Mouse (Mus musculus) cerebellum, postnatal 36 days (tissue): ENCODE measurements at regions not wholly inside any gene's neighbourhood (a gene's known extent, or its start where the extent isn't known, plus 50 kb on each side); places are given as distances from the start of the nearest gene placed in this dataset.

Experiments
- DNase-seq, 2 experiments: peaks; one replicate each; pipeline ENCODE4 v3.0.0; 2021 to 2022; ENCODE audit warnings: mixed read lengths in 2 of 2

GRCm38 (mm10) chr15:6934564-6934980 lies 59.8 kb upstream of the Osmr start:
- DNase-seq: no peak

- DNase-seq: no peak
Observed at GRCm38 (mm10) chr15:6941491-6941890, 66.7 kb upstream of the Osmr start.

- no peak for DNase-seq
Observed at GRCm38 (mm10) chr15:6949236-6949635, 74.5 kb upstream of the Osmr start.

- DNase-seq: no peak
Observed at GRCm38 (mm10) chr15:6949686-6950085, 74.9 kb upstream of the Osmr start.

GRCm38 (mm10) chr15:6950503-6950902 lies 75.7 kb upstream of the Osmr start:
- DNase-seq: no peak

GRCm38 (mm10) chr15:6953556-6953955 lies 78.8 kb upstream of the Osmr start:
- DNase-seq: no peak

GRCm38 (mm10) chr15:6953970-6954791 lies 79.4 kb upstream of the Osmr start:
- DNase-seq: no peak

GRCm38 (mm10) chr15:6959911-6960310 lies 85.1 kb upstream of the Osmr start:
- no peak for DNase-seq

- DNase-seq: no peak
Observed at GRCm38 (mm10) chr15:6960753-6961746, 86.3 kb upstream of the Osmr start.

- no peak for DNase-seq
Observed at GRCm38 (mm10) chr15:6964635-6965034, 89.9 kb upstream of the Osmr start.

GRCm38 (mm10) chr15:6965446-6965845 lies 90.7 kb upstream of the Osmr start:
- no peak for DNase-seq

- DNase-seq: no peak
Observed at GRCm38 (mm10) chr15:6974410-6974809, 99.6 kb upstream of the Osmr start.

GRCm38 (mm10) chr15:6981430-6981829 lies 106.7 kb upstream of the Osmr start:
- no peak for DNase-seq

GRCm38 (mm10) chr15:6983320-6983719 lies 107.1 kb upstream of the Lifr start:
- DNase-seq: no peak

- peak in 1 of 2 experiments; percentile 8 for DNase-seq
Observed at GRCm38 (mm10) chr15:6988187-6988586, 102.2 kb upstream of the Lifr start.

GRCm38 (mm10) chr15:6989094-6989493 lies 101.3 kb upstream of the Lifr start:
- DNase-seq: no peak

- DNase-seq: no peak
Observed at GRCm38 (mm10) chr15:6993226-6993625, 97.2 kb upstream of the Lifr start.

- no peak for DNase-seq
Observed at GRCm38 (mm10) chr15:6995246-6995645, 95.2 kb upstream of the Lifr start.

GRCm38 (mm10) chr15:6997871-6998270 lies 92.5 kb upstream of the Lifr start:
- no peak for DNase-seq

- DNase-seq: no peak
Observed at GRCm38 (mm10) chr15:6998576-6999070, 91.8 kb upstream of the Lifr start.

GRCm38 (mm10) chr15:6999667-7000066 lies 90.7 kb upstream of the Lifr start:
- DNase-seq: no peak

GRCm38 (mm10) chr15:7002226-7002625 lies 88.2 kb upstream of the Lifr start:
- no peak for DNase-seq

GRCm38 (mm10) chr15:7003311-7003710 lies 87.1 kb upstream of the Lifr start:
- no peak for DNase-seq
